Mouse (Mus musculus) CD4-positive, CD25-positive, alpha-beta regulatory T cell, adult 4 months (primary cell): ENCODE data around the gene Krtdap. TPM values are rescaled to one million over a fixed set of nuclear protein-coding genes. Genes with fewer than 3 reads are reported as not detected.

Experiments used
- polyA plus RNA-seq, 2 experiments: library from polyadenylated mRNA; unstranded; fragments of 100-300 nt; shearing (Covaris generic); gene quantifications; one replicate each; pipeline ENCODE4 v1.2.1; 2017

Krtdap gene
- polyA plus RNA-seq, 2 experiments from 2014 or later = not detected

Other genes with a start within 250 kb of the Krtdap start
- 1 to 10 TPM; 1.0 to 3.1 TPM for gene Hspb6, start 235.7 kb upstream of the Krtdap start, polyA plus RNA-seq
- 1 to 10 TPM; 5.2 to 6.2 TPM for gene Proser3, start 235.6 kb upstream of the Krtdap start, polyA plus RNA-seq
- 100 to 1,000 TPM; 101 to 104 TPM for gene Lin37, start 228.1 kb upstream of the Krtdap start, polyA plus RNA-seq
- gene U2af1l4, start 224.6 kb upstream of the Krtdap start, polyA plus RNA-seq = 10 to 100 TPM; 46.5 to 62.1 TPM
- gene Gm49396, start 224.6 kb upstream of the Krtdap start, polyA plus RNA-seq = 100 to 1,000 TPM in 1 of 2 experiments, 10 to 100 TPM in 1; 85.4 to 105 TPM
- 100 to 1,000 TPM; 314 to 323 TPM for gene Psenen, start 224.3 kb upstream of the Krtdap start, polyA plus RNA-seq
- gene Igflr1, start 222.5 kb upstream of the Krtdap start, polyA plus RNA-seq = 100 to 1,000 TPM; 210 to 244 TPM
- gene Kmt2b, start 199.2 kb upstream of the Krtdap start, polyA plus RNA-seq = 10 to 100 TPM; 16.4 to 21.6 TPM
- 10 to 100 TPM in 1 of 2 experiments, 1 to 10 TPM in 1; 8.1 to 18.0 TPM for gene Zbtb32, start 189.0 kb upstream of the Krtdap start, polyA plus RNA-seq
- gene Upk1a, start 175.0 kb upstream of the Krtdap start, polyA plus RNA-seq = under 1 TPM; 0.38 to 0.60 TPM
- 100 to 1,000 TPM; 333 to 643 TPM for gene Cox6b1, start 161.7 kb upstream of the Krtdap start, polyA plus RNA-seq
- gene Etv2, start 152.0 kb upstream of the Krtdap start, polyA plus RNA-seq = not detected
- 10 to 100 TPM; 14.4 to 25.1 TPM for gene Rbm42, start 137.6 kb upstream of the Krtdap start, polyA plus RNA-seq
- 10 to 100 TPM; 21.3 to 44.0 TPM for gene Haus5, start 122.9 kb upstream of the Krtdap start, polyA plus RNA-seq
- not detected for gene Pmis2, start 116.3 kb upstream of the Krtdap start, polyA plus RNA-seq
- gene 2200002J24Rik, start 89.0 kb upstream of the Krtdap start, polyA plus RNA-seq = not detected
- not detected for gene Atp4a, start 75.7 kb upstream of the Krtdap start, polyA plus RNA-seq
- gene Tmem147, start 58.4 kb upstream of the Krtdap start, polyA plus RNA-seq = 10 to 100 TPM; 60.5 to 65.0 TPM
- not detected for gene Gapdhs, start 44.2 kb upstream of the Krtdap start, polyA plus RNA-seq
- gene Sbsn, start 36.4 kb upstream of the Krtdap start, polyA plus RNA-seq = 1 to 10 TPM; 2.4 to 3.6 TPM
- under 1 TPM in 1 of 2 experiments, not detected in 1; 0.16 TPM for gene Dmkn, start 24.1 kb upstream of the Krtdap start, polyA plus RNA-seq
- gene Ffar2, start 35.9 kb downstream of the Krtdap start, polyA plus RNA-seq = 1 to 10 TPM in 1 of 2 experiments, under 1 TPM in 1; 0.70 to 1.4 TPM
- not detected for gene Ffar3, start 68.3 kb downstream of the Krtdap start, polyA plus RNA-seq
- gene Ffar1, start 73.7 kb downstream of the Krtdap start, polyA plus RNA-seq = under 1 TPM in 1 of 2 experiments, not detected in 1; 0.14 TPM
- 10 to 100 TPM in 1 of 2 experiments, 1 to 10 TPM in 1; 4.2 to 20.3 TPM for gene Cd22, start 92.4 kb downstream of the Krtdap start, polyA plus RNA-seq
- gene Mag, start 127.0 kb downstream of the Krtdap start, polyA plus RNA-seq = not detected
- not detected for gene Hamp2, start 136.8 kb downstream of the Krtdap start, polyA plus RNA-seq
- gene Hamp, start 156.1 kb downstream of the Krtdap start, polyA plus RNA-seq = not detected
- 10 to 100 TPM; 11.0 to 16.0 TPM for gene Usf2, start 168.9 kb downstream of the Krtdap start, polyA plus RNA-seq
- gene Lsr, start 185.6 kb downstream of the Krtdap start, polyA plus RNA-seq = 1 to 10 TPM; 1.8 to 2.6 TPM
- 1 to 10 TPM; 1.2 to 1.5 TPM for gene Fam187b, start 185.9 kb downstream of the Krtdap start, polyA plus RNA-seq